Mouse (Mus musculus) right cerebral cortex, postnatal 36 days (tissue): ENCODE measurements around the gene Vmn2r4.
"Not testable (repeated sequence)": the region's sequence is repeated elsewhere in the genome, so short reads cannot be mapped to it uniquely, and the experiment has no call there.

ENCODE experiments used
- DNase-seq, 2 experiments: peaks; one replicate each; pipeline ENCODE4 v3.0.0; 2022; ENCODE audit warnings: low spot score in 2 of 2, mixed read lengths in 1 of 2

Vmn2r4 gene

DNA sequence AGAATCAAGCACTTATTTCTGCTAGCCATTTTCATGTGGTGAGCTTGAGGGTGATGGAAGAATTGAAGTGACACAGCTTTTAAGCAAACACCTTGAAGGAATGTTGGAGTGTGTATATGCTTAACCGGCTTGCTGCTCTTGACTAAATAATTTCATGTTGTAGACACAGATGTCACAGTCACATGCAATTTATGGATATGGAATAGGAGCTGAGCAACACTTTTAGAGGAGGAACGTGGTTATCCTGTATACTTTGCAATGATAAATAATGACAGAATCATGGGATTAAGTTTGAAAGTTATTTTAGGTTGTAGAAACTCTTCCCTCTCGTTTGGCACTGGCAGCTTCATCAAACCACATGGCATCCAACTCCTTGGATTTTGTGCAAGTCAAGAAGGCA is at the start of gene Vmn2r4:
Gene Vmn2r4, minus strand, starts transcription at position 101 of the 400 bp plus-strand sequence.
- DNase-seq, result not testable (repeated sequence)

DNA sequence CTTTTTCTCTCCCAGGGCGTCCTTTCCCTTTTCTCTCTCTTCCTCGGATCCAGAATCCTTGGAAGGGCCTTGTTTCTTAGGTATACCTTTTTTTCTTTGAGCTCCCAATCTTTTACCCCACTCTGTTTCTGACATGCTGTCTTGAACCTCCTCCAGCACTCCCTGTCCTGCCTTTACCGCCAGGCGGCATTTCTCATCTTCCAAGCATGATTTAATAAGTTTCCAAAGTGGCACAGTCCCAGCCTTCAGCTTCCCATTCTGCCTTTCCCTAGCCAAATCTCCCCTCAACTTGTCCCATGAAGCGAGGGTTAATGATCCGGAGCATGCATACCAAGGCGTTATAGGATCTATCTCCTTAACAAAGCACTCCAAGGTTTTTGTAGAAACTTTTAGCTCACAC is 19.1 kb upstream of the Vmn2r4 start:
- not testable (repeated sequence) for DNase-seq

DNA sequence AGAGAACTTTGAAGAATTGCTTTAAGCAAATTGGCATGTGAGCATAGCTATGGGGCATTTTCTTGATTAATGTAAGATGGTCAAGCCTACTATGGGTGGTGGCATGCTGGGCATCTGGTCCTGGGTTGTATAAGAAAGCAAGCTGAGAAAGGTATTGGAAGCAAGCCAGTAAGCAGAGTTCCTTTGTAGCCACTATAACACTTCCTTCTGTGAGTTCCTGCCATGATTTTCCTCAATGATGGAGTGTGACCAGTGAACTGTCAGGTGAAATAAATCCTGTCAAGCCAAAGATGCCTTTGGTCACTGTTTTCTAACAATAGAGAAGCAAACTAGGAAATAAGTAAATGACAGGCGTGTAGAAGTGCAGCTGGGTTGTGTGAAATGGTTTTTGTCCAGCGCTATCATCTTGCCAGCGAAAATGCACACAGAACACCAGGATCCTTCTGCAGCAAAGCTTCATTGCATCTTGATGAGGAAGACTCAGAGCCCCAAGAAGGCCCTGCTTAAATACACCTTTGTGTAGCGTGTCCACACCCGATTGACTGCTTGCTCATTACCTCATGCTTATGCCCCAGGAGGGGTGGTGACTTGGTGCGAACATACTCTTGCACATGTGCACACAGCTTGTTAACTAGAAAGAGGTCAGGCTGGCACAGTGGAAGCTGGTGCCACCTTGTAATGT is 13.1 kb upstream of the Vmn2r4 start:
- DNase-seq, result not testable (repeated sequence)

DNA sequence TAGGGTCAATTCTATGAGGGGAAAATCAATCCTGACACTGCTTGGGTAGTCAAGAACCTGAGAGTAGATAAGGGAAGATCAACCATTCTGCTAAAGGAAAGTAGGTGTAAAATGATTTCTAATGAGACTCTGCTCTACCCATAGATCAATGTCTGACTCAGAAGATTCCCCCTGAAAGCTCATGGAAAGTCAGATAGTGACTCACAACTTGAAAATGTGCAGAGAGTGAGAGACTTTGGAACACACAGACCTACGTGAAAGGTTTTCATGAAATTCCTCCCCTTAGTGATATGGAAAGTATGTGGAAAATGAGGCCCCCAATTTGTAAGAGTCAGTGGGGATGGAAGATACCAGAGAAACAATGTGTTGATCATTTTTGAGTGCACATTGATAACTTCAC is 7.0 kb upstream of the Vmn2r4 start:
- DNase-seq, result not testable (repeated sequence)

DNA sequence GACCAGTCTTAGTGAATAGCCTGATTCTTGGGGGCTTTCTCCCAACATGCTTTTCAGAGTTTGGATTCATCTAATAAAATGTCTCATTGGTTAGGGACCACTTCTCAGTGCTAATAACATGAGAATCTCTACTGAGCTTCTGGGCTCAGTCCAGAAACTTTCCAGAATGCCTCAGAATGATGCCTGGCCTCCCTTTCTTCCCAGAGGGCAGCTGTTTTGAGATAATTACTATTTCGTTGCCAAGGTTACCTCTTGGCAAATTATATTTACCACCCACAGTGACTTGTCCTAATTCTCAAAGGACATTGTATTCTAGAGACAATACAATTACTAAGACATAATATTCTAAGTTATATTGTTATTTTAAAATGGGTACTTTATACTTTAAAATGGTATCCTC is 2.3 kb upstream of the Vmn2r4 start:
- DNase-seq, result not testable (repeated sequence)

DNA sequence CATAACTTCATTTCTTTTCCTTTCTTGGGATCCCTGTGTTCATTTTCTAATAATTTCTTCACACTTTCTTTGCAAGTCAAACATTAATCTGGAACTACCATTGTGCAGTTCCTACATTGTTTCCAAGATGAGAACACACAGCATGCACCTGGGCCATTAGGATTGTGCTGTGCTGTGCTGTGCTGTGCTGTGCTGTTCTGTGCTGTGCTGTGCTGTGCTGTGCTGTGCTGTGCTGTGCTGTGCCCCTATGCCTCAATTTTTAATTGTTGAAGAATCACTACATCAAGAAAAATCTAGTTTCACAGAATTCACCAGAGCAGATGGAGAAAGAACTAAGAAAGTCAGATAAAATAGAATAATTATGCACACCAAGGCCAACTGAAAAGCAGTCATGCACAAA is 915 bp downstream of the Vmn2r4 start:
- DNase-seq, result not testable (repeated sequence)

DNA sequence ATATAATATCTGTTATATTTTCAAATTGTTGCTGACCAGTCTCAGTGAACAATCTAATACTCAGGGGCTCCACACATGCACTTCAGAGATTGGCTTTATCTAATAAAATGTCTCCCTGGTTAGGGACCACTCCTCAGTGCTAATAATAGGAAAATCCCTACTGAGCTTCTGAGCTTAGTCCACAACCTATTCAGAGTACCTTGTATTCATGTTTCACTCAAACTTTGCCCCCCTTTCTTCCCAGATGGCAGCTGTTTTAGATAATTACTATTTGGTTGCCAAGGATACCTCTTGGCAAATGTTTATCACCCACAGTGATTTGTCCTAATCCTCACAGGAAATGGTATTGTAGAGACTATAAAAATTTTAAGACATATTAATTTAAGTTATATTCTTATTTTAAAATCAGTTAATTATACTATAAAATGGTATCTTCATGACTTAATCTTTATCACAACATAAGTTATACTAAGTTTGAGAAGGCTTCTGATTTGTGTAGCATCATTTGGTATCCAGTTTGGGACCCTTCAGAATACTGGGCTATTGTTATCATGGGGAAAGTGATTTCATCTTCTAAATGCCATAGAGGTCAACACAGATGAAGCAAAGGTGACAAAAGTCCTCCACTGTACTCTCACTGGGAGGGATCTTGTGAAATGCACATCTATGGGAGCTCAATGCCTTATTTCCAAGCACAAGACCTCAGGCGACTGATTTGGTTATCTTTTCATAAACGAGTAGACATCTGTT is 55.7 kb downstream of the Vmn2r4 start:
- DNase-seq, result no peak
